In genomic region chr1:192853429-192853828, GRCm38 (mm10) we compare ENCODE assay signal across 10 mouse cellular contexts. TPM values are rescaled to one million over a fixed set of nuclear protein-coding genes. Genes with fewer than 3 reads are reported as not detected.
A peak's percentile ranks its signal among the peaks of the same experiment; 100 is the strongest.
DNase-seq lines count a peak whose midpoint lies in the region; ATAC-seq lines count a peak whose summit lies in the region.
"Had no signal": no experiment of that assay in that cellular context is flagged by ENCODE, and none has a peak within 500 bp of the region (broad histone marks: within the 10 kb centered on the region; RNA-seq: fewer than 3 reads in every experiment).

No protein-coding gene starts in this region.

- no peak for ATAC-seq in heart, embryonic 13.5 days (ENCODE audit: extremely low read depth, insufficient number of reproducible peaks, low FRiP score, low TSS enrichment)
- ATAC-seq in embryonic facial prominence, embryonic 11.5 days (replicated peaks; ENCODE audit: insufficient number of reproducible peaks, low FRiP score, low TSS enrichment, low read depth): no peak
- no peak for ATAC-seq in hindbrain, embryonic 11.5 days (ENCODE audit: low FRiP score)
- no peak for ATAC-seq in midbrain, embryonic 12.5 days (ENCODE audit: low FRiP score, low read depth)

- 73% methylated on average over 2 of the region's 2 CpGs for WGBS in heart, embryonic 13.5 days
- WGBS in embryonic facial prominence, embryonic 11.5 days: 34% methylated on average over 2 of the region's 2 CpGs
- 47% methylated on average over 2 of the region's 2 CpGs for WGBS in hindbrain, embryonic 11.5 days
- 53% methylated on average over 2 of the region's 2 CpGs for WGBS in midbrain, embryonic 12.5 days

- peaks cover 68% of the 10 kb centered on the region for H3K27me3 ChIP-seq in heart, embryonic 13.5 days (replicated peaks)
- no peaks in the 10 kb centered on the region for H3K27me3 ChIP-seq in embryonic facial prominence, embryonic 11.5 days (ENCODE audit: control insufficient read depth, insufficient read depth, low read length)
- H3K27me3 ChIP-seq in hindbrain, embryonic 11.5 days (ENCODE audit: control insufficient read depth, insufficient read depth, low read length): peaks cover 24% of the 10 kb centered on the region
- H3K27me3 ChIP-seq in midbrain, embryonic 12.5 days: peaks cover 61% of the 10 kb centered on the region

- intact Hi-C loops in heart, postnatal 25 days (cut with DNase I): loop anchor here (5.0 kb wide), 1 partner anchor 66 kb away; no protein-coding TSS in a partner anchor

- peak overlapping the region; percentile 94 for H3K9ac ChIP-seq in heart, embryonic 13.5 days
- peak overlapping the region; percentile 94 for H3K9ac ChIP-seq in embryonic facial prominence, embryonic 11.5 days (replicated peaks; ENCODE audit: low read length)
- no peak overlapping the region for H3K9ac ChIP-seq in hindbrain, embryonic 11.5 days (ENCODE audit: low read depth, low read length)
- no peak overlapping the region for H3K9ac ChIP-seq in midbrain, embryonic 12.5 days (replicated peaks)

- peak overlapping the region; percentile 92 for H3K27ac ChIP-seq in heart, embryonic 13.5 days (replicated peaks)
- no peak overlapping the region for H3K27ac ChIP-seq in embryonic facial prominence, embryonic 11.5 days (replicated peaks; ENCODE audit: low read depth, low read length)
- no peak overlapping the region for H3K27ac ChIP-seq in hindbrain, embryonic 11.5 days (ENCODE audit: low read depth, low read length)
- no peak overlapping the region for H3K27ac ChIP-seq in midbrain, embryonic 12.5 days (replicated peaks)

- H3K4me3 ChIP-seq in heart, embryonic 13.5 days: peak overlapping the region; percentile 86
- H3K4me3 ChIP-seq in embryonic facial prominence, embryonic 11.5 days (ENCODE audit: low read depth, low read length): peak overlapping the region; percentile 86
- H3K4me3 ChIP-seq in hindbrain, embryonic 11.5 days (ENCODE audit: low read depth, low read length): peak overlapping the region; percentile 79; the same call in 1 of the 2 replicates
- H3K4me3 ChIP-seq in midbrain, embryonic 12.5 days: peak overlapping the region; percentile 87
- H3K4me3 ChIP-seq: erythroblast, embryonic 14.5 days had no signal

- H3K36me3 ChIP-seq in heart, embryonic 13.5 days: peaks cover 20% of the 10 kb centered on the region
- H3K36me3 ChIP-seq in embryonic facial prominence, embryonic 11.5 days (replicated peaks; ENCODE audit: control insufficient read depth, insufficient read depth, low read depth, low read length): peaks cover under 1% of the 10 kb centered on the region; the same call in 1 of the 2 replicates
- no peaks in the 10 kb centered on the region for H3K36me3 ChIP-seq in hindbrain, embryonic 11.5 days (ENCODE audit: control insufficient read depth, insufficient read depth, low read length)
- H3K36me3 ChIP-seq in midbrain, embryonic 12.5 days: peaks cover 11% of the 10 kb centered on the region

- peaks cover 56% of the 10 kb centered on the region for H3K4me1 ChIP-seq in heart, embryonic 13.5 days
- H3K4me1 ChIP-seq in embryonic facial prominence, embryonic 11.5 days (ENCODE audit: control insufficient read depth, insufficient read depth, low read length): peaks cover 12% of the 10 kb centered on the region; the same call in 1 of the 2 replicates
- H3K4me1 ChIP-seq in hindbrain, embryonic 11.5 days (replicated peaks; ENCODE audit: control insufficient read depth, insufficient read depth, low read length): peaks cover 11% of the 10 kb centered on the region; the same call in 1 of the 2 replicates
- peaks cover 46% of the 10 kb centered on the region for H3K4me1 ChIP-seq in midbrain, embryonic 12.5 days

- peak overlapping the region; percentile 91 for H3K4me2 ChIP-seq in heart, embryonic 13.5 days
- H3K4me2 ChIP-seq in embryonic facial prominence, embryonic 11.5 days (ENCODE audit: low read depth, low read length): peak overlapping the region; percentile 87
- H3K4me2 ChIP-seq in hindbrain, embryonic 11.5 days (replicated peaks; ENCODE audit: low read depth, low read length): peak overlapping the region; percentile 93; the same call in 1 of the 2 replicates
- peak overlapping the region; percentile 93 for H3K4me2 ChIP-seq in midbrain, embryonic 12.5 days (replicated peaks)

- H3K9me3 ChIP-seq in heart, embryonic 13.5 days: no peaks in the 10 kb centered on the region
- no peaks in the 10 kb centered on the region for H3K9me3 ChIP-seq in embryonic facial prominence, embryonic 11.5 days (replicated peaks; ENCODE audit: control insufficient read depth, low read length)
- no peaks in the 10 kb centered on the region for H3K9me3 ChIP-seq in hindbrain, embryonic 11.5 days (ENCODE audit: control insufficient read depth, low read length)
- H3K9me3 ChIP-seq in midbrain, embryonic 12.5 days: no peaks in the 10 kb centered on the region

- DNase-seq in heart, postnatal 25 days (ENCODE audit: low spot score): no peak
- no peak for DNase-seq in embryonic facial prominence, embryonic 11.5 days (ENCODE audit: low spot score)
- no peak for DNase-seq in hindbrain, embryonic 11.5 days (ENCODE audit: low spot score)
- DNase-seq in right cerebral cortex, adult 2 months (ENCODE audit: low spot score in 2 of 2): no peak
- no peak for DNase-seq in retina, embryonic 14.5 days (ENCODE audit: low spot score)
- no peak for DNase-seq in natural killer cell, adult 2 months (ENCODE audit: low spot score in 2 of 2)

RNA-seq across cellular contexts. Expression of gene Sertad4, which starts 2.1 kb away (rescaled TPM):
- 13.7 and 14.2 TPM in 2 replicates for polyA plus RNA-seq in heart, embryonic 13.5 days (2015; fragmentation: Nextera tagmentation; extraction: Ambion mirVana)
- 1 to 10 TPM; 3.9 to 5.7 TPM for total RNA-seq in heart, postnatal 25 days (2021)
- 44.1 and 52.1 TPM in 2 replicates for polyA plus RNA-seq in embryonic facial prominence, embryonic 11.5 days (2014; fragmentation: Nextera tagmentation; extraction: Ambion mirVana)
- 21.3 and 24.8 TPM in 2 replicates for polyA plus RNA-seq in hindbrain, embryonic 11.5 days (2014; fragmentation: Nextera tagmentation; extraction: Ambion mirVana)
- polyA plus RNA-seq in midbrain, embryonic 12.5 days (2016; fragmentation: Nextera tagmentation; extraction: Ambion mirVana): 35.8 and 43.3 TPM in 2 replicates
- total RNA-seq: megakaryocyte progenitor cell, adult 5-6 weeks had no signal

Comparison
In these comparisons a context has a peak if more than half of its experiments do, and no peak if none do; other contexts are left out.
1. H3K9ac ChIP-seq: peak in heart, embryonic 13.5 days (single experiment) and embryonic facial prominence, embryonic 11.5 days (single experiment); none in hindbrain, embryonic 11.5 days (single experiment) and midbrain, embryonic 12.5 days (single experiment).
2. Peak in every context shown above with its lines, with median percentiles within 50 percentile points of each other: H3K4me2 ChIP-seq and H3K4me3 ChIP-seq.